Mouse (Mus musculus) E14TG2a.4 (cell line): Measurements from ENCODE around the gene Acvr1b.

Experiments
- CTCF ChIP-seq: conservative IDR thresholded peaks from 2 replicates; pipeline ENCODE4 v1.5.1; 2014; ENCODE audit warnings: low read length
- POU5F1 ChIP-seq: IDR thresholded peaks from 2 replicates; pipeline ENCODE4 v1.6.1; 2014; ENCODE audit warnings: low read length, borderline replicate concordance

DNA sequence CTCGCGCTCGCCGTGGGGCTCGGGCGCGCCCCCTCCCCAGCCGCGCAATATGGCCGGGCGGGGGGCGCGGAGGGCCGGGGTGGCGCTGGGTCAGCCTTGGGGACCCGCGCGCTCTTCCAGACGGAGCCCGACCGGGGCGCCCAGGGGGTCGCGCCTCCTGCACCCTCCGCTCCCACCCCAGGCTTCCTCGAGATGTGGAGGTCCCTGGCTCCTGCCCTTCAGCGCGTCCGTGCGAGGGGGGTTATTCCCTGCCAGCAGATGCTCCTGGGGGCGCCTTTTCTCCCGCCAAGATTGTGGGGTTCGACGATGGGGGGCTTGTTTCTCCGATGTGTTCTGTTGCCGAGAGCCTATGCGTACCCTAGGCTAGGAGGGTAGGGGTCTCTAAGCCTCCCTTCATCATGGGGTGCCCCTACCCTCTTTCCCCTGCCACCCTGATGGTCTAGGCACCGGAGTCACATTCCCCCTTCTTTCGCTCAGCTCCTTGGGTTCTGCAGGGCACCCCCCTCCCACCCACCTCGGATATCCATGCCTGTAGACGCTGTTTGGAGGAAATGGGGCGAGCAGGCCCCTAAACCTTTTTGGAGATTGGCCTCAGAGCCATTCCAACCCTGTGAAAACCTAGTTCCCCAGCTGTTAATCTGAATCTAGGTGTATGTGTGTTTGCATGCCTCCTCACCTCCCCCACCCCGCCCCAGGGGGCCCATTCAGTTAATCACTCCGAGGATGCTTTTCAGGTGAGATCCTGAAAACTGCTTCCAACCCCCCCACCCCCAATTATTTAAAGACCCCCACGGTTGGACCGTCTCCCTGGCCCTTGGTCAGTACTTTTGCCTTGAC, 645 bp downstream of the Acvr1b start:
- TF ChIP-seq CTCF (no peak), POU5F1 (no peak)
